Mouse (Mus musculus) thymus, adult 2 months (tissue): ENCODE data around the gene Bcl11a. TPM values are rescaled to one million over a fixed set of nuclear protein-coding genes. Genes with fewer than 3 reads are reported as not detected.

Source experiments
- DNase-seq: peaks from one replicate; pipeline ENCODE4 v3.0.0; 2021
- H3K27ac ChIP-seq: fragments of 200-500 bp; 2 replicates; pipeline ENCODE4 v1.5.1; 2012; ENCODE audit warnings: low read length, control low read depth; ENCODE audit not compliant: control insufficient read depth, insufficient read depth
- H3K27me3 ChIP-seq: fragments of 200-500 bp; 2 replicates; pipeline ENCODE4 v1.6.1; 2012; ENCODE audit warnings: mild to moderate bottlenecking, low read length, moderate library complexity, mixed read lengths; ENCODE audit not compliant: control insufficient read depth, insufficient read depth
- H3K36me3 ChIP-seq: fragments of 200-500 bp; 2 replicates; pipeline ENCODE4 v1.6.1; 2012; ENCODE audit warnings: mild to moderate bottlenecking, low read length, moderate library complexity; ENCODE audit not compliant: control insufficient read depth, insufficient read depth
- H3K4me1 ChIP-seq: fragments of 200-500 bp; replicated peaks from 2 replicates; pipeline ENCODE4 v1.6.1; 2012; ENCODE audit warnings: low read length; ENCODE audit not compliant: control insufficient read depth, insufficient read depth
- H3K4me3 ChIP-seq: fragments of 200-500 bp; 2 replicates; pipeline ENCODE4 v1.5.1; 2012; ENCODE audit warnings: mild to moderate bottlenecking, low read length, control low read depth, moderate library complexity; ENCODE audit not compliant: control insufficient read depth, insufficient read depth
- CTCF ChIP-seq: fragments of 200-500 bp; IDR thresholded peaks from 2 replicates; pipeline ENCODE4 v1.5.1; 2012; ENCODE audit warnings: mild to moderate bottlenecking, control low read depth, low read length, moderate library complexity, borderline replicate concordance; ENCODE audit not compliant: control insufficient read depth, poor library complexity, insufficient read depth; ENCODE audit errors: extremely low read depth
- POLR2A ChIP-seq: fragments of 200-500 bp; IDR thresholded peaks from 2 replicates; pipeline ENCODE4 v1.6.1; 2012; ENCODE audit warnings: mild to moderate bottlenecking, low read length, control low read depth, moderate library complexity; ENCODE audit not compliant: control insufficient read depth, poor library complexity, insufficient read depth; ENCODE audit errors: extremely low read depth
- WGBS: fragments of 180-500 bp; shearing (Covaris S2); methylation state at CpG from one replicate; pipeline ENCODE4 v1.1.7; 2018; 5-methylcytosine and 5-hydroxymethylcytosine counted together
- polyA plus RNA-seq: library from polyadenylated mRNA; depleted of rRNA; stranded (reverse); fragments of >200 nt; gene quantifications from 2 replicates; pipeline ENCODE4 v1.2.3, GENCODE M21; 2012

Bcl11a gene
- polyA plus RNA-seq, 1 experiment = 2.7 TPM

- no peak for TF ChIP-seq CTCF
- no peak for TF ChIP-seq POLR2A
- no peak for DNase-seq
- Histone ChIP-seq H3K27me3 (no peaks in the 10 kb centered on the region), H3K4me1 (no peaks in the 10 kb centered on the region), H3K36me3 (no peaks in the 10 kb centered on the region), H3K4me3 (no peak overlapping the region), H3K27ac (no peak overlapping the region)
- WGBS = 95% methylated on average over 5 of the region's 5 CpGs
These were observed 29.6 kb downstream of the Bcl11a start for GRCm38 (mm10) chr11:24107414-24107813.

- no peaks in the 10 kb centered on the region for H3K27me3 ChIP-seq
- H3K4me3 ChIP-seq = no peak overlapping the region
- 92% methylated on average over 3 of the region's 3 CpGs for WGBS
- H3K4me1 ChIP-seq = no peaks in the 10 kb centered on the region
- H3K27ac ChIP-seq = no peak overlapping the region
- H3K36me3 ChIP-seq = no peaks in the 10 kb centered on the region
- no peak for DNase-seq
- no peak for TF ChIP-seq CTCF
- TF ChIP-seq POLR2A = no peak
These were observed 31.1 kb downstream of the Bcl11a start for GRCm38 (mm10) chr11:24108974-24109373.

DNA sequence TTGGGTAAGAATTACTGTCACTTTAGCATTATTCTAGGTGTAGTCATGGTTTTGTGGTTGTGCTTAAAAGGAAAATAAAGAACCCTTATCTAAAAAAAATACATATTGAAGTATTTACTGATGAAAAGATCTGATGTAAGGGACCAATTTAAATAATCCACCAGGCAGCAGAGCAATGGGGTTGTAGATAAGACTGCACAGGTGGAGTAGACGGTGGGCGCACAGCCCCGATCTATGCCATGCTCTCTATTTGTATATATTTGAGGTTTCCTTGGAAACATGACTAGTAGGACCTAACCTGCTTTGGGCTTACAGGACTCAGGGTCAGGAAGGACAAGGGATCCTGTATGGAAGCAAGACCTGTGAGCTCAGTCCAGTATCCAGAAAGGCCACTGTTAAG, 31.5 kb downstream of the Bcl11a start:
- Histone ChIP-seq H3K27ac (no peak overlapping the region), H3K27me3 (no peaks in the 10 kb centered on the region), H3K4me3 (no peak overlapping the region), H3K36me3 (no peaks in the 10 kb centered on the region), H3K4me1 (no peaks in the 10 kb centered on the region; the same call in 1 of the 2 replicates)
- no peak for DNase-seq
- TF ChIP-seq POLR2A = no peak
- 92% methylated on average over 3 of the region's 3 CpGs for WGBS

DNA sequence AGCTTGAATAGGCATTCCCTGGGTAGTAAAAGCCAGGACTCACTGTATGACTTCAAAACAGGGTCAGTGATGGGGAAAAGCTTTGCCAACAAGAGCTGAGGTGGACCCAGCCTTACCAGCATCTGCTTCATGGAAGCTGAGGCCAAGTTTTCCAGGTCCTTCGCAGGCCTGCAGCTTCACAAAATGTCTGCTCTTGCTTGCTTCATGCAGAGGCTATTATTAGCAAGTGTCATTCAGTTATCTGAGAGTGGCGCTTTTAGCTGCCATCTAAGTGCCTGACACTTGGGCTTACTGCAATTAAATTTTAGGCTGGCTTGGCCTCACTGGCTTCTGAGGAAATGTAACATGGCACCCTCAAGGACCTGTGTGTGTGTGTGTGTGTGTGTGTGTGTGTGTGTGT, 32.3 kb downstream of the Bcl11a start:
- H3K27me3 ChIP-seq = no peaks in the 10 kb centered on the region
- DNase-seq = no peak
- no peaks in the 10 kb centered on the region; the same call in 1 of the 2 replicates for H3K4me1 ChIP-seq
- H3K36me3 ChIP-seq = no peaks in the 10 kb centered on the region
- WGBS = 99% methylated on average over 2 of the region's 2 CpGs
- H3K27ac ChIP-seq = no peak overlapping the region
- TF ChIP-seq POLR2A = no peak
- no peak for TF ChIP-seq CTCF
- H3K4me3 ChIP-seq = no peak overlapping the region

DNA sequence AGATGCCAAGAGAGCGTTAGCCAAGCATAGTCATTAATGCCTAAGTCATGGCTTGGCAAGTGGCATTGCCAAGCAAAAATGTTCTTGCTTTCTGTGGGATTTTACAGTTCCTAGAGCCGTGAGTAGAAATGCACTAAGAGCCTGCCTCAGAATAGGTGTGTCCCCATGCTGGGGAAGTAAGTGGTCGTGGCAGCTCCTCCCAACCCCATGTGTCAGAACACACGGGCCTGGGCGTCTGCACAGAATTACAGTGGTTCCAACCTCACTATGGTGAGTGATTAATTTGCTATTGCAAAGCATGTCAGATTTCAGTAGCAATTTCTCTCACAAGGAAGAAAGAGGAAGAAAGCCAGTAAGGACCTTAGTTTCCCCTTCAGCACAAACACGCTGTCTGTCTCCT, 33.9 kb downstream of the Bcl11a start:
- H3K27ac ChIP-seq = no peak overlapping the region
- no peak for DNase-seq
- H3K4me3 ChIP-seq = no peak overlapping the region
- TF ChIP-seq CTCF (no peak), POLR2A (no peak)
- H3K27me3 ChIP-seq = no peaks in the 10 kb centered on the region
- no peaks in the 10 kb centered on the region; the same call in 1 of the 2 replicates for H3K4me1 ChIP-seq
- no peaks in the 10 kb centered on the region for H3K36me3 ChIP-seq
- 72% methylated on average over 6 of the region's 6 CpGs for WGBS

DNA sequence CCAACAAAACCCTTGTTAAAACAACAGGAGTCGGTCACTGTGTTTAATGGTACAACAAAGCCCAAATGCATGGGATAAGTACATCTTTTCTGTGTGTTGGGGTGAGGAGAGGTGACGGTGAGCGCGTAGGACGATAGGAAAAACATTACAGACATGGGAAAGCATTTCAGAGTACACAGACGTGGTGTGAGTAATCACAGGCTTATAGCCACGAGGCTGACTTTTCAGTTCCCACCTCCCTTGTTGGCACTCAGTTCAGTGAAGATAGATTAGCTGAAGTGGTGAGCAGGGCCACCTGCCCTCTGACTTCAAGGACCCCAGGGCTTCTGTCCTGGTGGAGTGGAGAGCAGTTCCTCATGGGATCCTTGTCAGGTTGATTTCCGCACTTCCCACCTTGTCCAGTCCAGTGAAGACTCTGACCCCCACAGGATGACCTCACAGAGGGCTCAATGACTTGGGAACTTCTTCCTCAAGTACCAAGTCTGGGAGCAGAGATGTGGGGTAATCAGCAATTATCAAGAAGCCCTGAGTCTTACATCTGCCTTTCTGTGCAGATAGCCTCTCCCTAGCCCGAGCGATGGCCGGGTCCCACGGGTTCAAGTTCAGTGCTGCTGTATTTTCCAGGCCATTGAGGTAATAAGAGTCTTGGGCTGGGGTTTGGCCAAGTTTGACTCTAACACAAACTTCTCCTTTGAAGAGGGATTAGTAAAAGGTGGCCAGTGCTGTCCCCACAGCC, 37.3 kb downstream of the Bcl11a start:
- H3K4me3 ChIP-seq = no peak overlapping the region
- WGBS = 92% methylated on average over 12 of the region's 12 CpGs
- no peaks in the 10 kb centered on the region; the same call in 1 of the 2 replicates for H3K4me1 ChIP-seq
- TF ChIP-seq POLR2A (no peak), CTCF (no peak)
- DNase-seq = no peak
- H3K27me3 ChIP-seq = no peaks in the 10 kb centered on the region
- H3K36me3 ChIP-seq = no peaks in the 10 kb centered on the region
- no peak overlapping the region for H3K27ac ChIP-seq

GRCm38 (mm10) chr11:24116041-24116440, 38.2 kb downstream of the Bcl11a start:
- 98% methylated on average over 2 of the region's 2 CpGs for WGBS
- Histone ChIP-seq H3K4me3 (no peak overlapping the region), H3K36me3 (no peaks in the 10 kb centered on the region), H3K27ac (no peak overlapping the region), H3K27me3 (no peaks in the 10 kb centered on the region), H3K4me1 (no peaks in the 10 kb centered on the region; the same call in 1 of the 2 replicates)
- no peak for TF ChIP-seq CTCF
- TF ChIP-seq POLR2A = no peak
- no peak for DNase-seq
